Mouse (Mus musculus) spleen, adult 10 weeks (tissue): ENCODE data around the gene Clvs2. TPM values are rescaled to one million over a fixed set of nuclear protein-coding genes. Genes with fewer than 3 reads are reported as not detected.

Source experiments
- polyA plus RNA-seq: library from polyadenylated mRNA; stranded (reverse); fragments of 350-450 nt; fragmentation: Illumina TruSeq; extraction: RNeasy Lipid Tissue Mini Kit (QIAGEN cat#74804); gene quantifications from one replicate; pipeline ENCODE4 v1.2.3, GENCODE M21; 2015; ENCODE audit warnings: low replicate concordance; ENCODE audit not compliant: insufficient read depth

Clvs2 gene
- not detected for polyA plus RNA-seq

DNA sequence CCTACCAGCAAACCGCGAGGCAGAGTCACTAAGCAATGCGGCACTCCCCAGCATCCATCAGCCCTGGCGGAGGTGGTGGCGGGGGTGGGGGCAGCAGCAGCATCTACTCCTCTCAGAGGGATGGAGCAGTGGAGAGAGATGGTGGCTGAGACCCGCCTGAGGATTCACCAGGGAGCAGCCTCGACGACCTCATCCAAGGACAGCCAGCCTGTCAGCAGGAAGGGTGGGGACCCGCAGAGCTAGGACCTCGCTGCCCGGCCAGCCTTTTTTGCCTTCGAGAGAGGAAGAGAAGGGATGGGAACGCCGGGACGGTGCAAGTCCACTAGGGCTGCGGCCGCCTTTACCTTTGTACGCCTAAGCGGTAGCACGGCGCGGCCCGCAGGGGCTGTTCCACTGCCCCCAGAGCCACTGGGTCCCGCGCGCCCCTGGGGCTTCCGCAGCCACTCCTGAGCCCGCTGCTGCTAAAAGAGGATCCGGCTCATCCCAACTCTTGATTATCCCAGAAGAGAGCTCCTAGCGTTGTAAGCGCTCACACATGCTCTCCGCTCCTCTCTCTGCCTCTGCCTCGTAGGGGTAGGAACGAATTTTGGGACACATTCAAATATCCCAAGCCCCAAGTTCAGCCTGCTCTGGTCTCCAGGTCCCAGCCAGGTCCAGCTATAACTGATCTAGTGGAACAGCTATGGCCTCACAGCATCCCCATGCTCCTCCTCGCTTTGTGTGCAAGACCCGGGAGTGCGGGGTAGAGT lies at the start of gene Clvs2:
Gene Clvs2, minus strand, starts transcription at position 639 of the 749 bp plus-strand sequence.

Other genes with a start within 250 kb of the Clvs2 start
- gene Sult3a2, start 161.9 kb upstream of the Clvs2 start, polyA plus RNA-seq: not detected
- gene Sult3a1, start 233.0 kb upstream of the Clvs2 start, polyA plus RNA-seq: not detected